Mouse (Mus musculus) skeletal muscle tissue, adult 2 months (tissue): ENCODE measurements around the gene Pde10a.
"Not testable (repeated sequence)": the region's sequence is repeated elsewhere in the genome, so short reads cannot be mapped to it uniquely, and the experiment has no call there.

Experiments used
- DNase-seq: peaks from one replicate; pipeline ENCODE4 v3.0.0-alpha.2; 2012; ENCODE audit warnings: low read depth, low spot score

Gene Pde10a

DNA sequence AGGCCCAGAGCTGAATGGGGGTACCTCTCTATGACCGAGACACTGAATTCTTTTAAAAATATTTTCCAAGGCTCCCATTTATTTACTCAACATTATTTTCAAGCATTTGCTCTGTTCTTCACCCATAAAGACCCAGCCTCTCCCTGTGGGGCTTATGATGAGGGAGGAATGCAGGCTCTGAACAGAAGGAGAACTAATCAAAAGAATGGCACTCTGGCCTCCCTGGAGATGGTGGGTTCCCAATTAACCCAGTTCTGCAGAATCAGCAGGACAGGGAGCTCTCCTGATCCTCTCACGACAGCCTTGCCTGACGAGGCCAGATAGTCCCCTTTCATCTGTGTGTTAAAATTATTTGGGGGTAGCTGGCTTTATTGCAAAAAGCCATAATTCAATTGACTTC, 117.2 kb downstream of the Pde10a start:
- DNase-seq: no peak

- DNase-seq: no peak
Observed at GRCm38 (mm10) chr17:8647372-8647871, 122.2 kb downstream of the Pde10a start.

DNA sequence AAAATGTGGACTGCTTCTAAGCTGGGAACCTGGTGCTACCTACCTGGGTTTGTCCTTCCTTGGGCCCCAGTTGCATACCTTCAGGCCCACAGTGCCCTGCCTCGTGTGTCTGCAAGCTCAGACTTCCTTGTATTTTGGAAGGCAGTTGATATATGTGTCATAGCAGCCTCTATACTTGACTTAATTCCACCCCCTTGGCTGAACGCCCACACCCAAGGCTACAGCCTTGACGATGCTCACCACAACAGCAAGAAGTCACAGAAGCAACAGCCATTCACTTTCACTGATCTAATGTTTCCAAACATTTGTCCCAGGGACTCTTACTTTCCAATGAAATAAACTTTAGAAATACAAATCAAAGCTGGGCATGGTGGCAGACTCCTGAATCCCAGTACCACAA, 123.1 kb downstream of the Pde10a start:
- DNase-seq: no peak

- DNase-seq: peak; percentile 83
Observed at GRCm38 (mm10) chr17:8652681-8653262, 127.6 kb downstream of the Pde10a start.

- peak; percentile 88 for DNase-seq
Observed at GRCm38 (mm10) chr17:8657661-8658060, 132.5 kb downstream of the Pde10a start.

- peak; percentile 17 for DNase-seq
Observed at GRCm38 (mm10) chr17:8658751-8659454, 133.7 kb downstream of the Pde10a start.

DNA sequence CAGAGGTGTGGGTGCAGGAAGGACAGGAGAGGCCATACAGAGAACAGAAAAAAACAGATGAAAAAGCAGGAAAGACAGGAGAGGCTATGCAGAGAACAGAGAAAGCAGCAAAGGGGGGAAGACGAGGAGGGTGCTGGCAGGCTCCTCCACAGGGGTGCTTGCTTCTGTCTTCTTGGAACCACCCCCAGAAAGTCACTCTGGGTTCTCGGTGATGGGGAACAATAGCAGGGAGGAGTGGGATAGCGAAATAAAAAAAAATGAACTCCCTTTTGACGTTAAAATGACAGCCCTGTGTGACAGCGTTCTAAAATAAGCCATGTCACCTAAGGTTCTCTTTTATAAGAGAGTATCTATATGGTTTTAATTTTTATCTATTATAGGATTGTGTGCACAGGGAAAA, 141.7 kb downstream of the Pde10a start:
- DNase-seq: no peak

GRCm38 (mm10) chr17:8674651-8675050, 149.5 kb downstream of the Pde10a start:
- DNase-seq: no peak

GRCm38 (mm10) chr17:8686356-8686755, 161.2 kb downstream of the Pde10a start:
- no peak for DNase-seq

DNA sequence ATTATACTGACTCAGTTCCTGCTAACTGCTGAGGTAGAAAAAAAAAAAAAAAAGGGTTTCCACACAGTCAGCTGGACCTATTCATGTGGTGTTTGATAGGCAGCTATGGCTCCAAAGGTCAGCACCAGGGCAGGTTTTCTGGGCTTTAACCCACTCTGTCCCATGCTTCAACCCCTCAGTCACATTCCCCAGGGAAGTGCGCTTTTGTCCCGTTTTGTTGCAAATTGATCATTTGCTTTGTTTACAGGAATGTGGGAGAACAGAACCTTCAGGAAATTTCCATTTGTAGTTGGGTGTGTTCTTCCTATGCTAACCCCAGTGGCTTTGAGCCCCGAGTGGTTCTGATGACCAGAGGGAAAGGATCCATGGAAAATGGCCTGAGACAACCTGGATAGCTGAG, 162.9 kb downstream of the Pde10a start:
- DNase-seq: no peak

- DNase-seq: no peak
Observed at GRCm38 (mm10) chr17:8698265-8698664, 173.1 kb downstream of the Pde10a start.

GRCm38 (mm10) chr17:8698793-8699192, 173.6 kb downstream of the Pde10a start:
- DNase-seq: no peak

GRCm38 (mm10) chr17:8701096-8701495, 175.9 kb downstream of the Pde10a start:
- no peak for DNase-seq

DNA sequence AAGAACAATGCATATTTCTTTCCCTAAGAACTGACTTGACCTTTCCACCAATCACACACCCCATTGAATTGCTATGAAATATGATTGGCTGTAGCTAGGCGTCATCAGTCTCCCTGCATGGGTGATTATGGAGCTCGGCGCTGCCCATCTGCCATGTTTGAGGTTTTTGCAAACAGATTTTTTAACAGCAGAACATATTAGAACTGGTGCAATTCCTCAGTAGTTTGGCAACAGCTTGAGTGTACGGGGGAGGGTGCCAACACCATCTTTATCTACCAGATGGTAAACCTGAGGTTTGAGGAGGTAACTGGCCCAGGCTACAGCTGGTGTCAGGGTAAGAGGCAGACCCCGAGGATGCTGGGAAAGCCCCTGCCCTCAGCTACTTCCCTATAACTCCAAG, 177.3 kb downstream of the Pde10a start:
- DNase-seq: no peak

DNA sequence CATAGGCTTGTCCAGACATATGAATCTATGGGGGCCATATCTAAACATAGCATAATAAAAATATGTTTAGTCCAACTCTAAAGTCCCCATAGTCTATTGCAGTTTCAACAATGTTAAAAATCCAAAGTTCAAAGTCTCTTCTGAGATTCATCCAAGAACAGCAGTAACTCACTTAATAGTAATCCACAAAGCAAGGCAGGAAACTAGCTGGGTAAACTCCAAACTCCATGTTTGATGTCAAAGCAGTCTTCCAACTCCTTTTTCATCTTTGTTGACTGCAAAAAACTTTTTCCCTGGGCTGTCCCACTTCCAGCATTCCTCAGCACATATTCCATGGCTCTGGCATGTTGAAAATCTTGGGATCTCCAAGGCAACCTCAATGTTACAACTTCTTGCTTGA, 182.8 kb downstream of the Pde10a start:
- no peak for DNase-seq

GRCm38 (mm10) chr17:8712734-8713133, 187.6 kb downstream of the Pde10a start:
- DNase-seq: not testable (repeated sequence)

GRCm38 (mm10) chr17:8720961-8721360, 195.8 kb downstream of the Pde10a start:
- DNase-seq: no peak

- no peak for DNase-seq
Observed at GRCm38 (mm10) chr17:8724464-8724974, 199.3 kb downstream of the Pde10a start.

DNA sequence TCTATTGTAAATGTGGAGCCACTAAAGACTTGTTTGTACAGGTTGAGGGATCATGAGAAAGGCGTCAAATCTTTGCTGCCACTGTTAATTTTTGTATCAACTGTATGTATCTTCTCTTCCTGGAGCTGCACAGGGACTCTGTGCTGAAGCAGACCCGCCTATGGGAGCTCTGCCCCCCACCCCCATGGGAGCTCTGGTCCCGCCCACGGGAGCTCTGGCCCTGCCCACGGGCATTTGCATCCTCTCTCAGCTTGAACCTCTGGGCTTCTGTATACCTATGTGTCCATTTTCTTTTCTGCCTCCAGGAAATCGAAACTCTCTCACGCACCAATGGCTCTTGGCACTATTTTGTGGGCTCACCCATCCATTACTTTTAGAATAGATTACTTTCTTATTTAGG, 203.5 kb downstream of the Pde10a start:
- no peak for DNase-seq

GRCm38 (mm10) chr17:8729808-8730207, 204.6 kb downstream of the Pde10a start:
- DNase-seq: no peak

DNA sequence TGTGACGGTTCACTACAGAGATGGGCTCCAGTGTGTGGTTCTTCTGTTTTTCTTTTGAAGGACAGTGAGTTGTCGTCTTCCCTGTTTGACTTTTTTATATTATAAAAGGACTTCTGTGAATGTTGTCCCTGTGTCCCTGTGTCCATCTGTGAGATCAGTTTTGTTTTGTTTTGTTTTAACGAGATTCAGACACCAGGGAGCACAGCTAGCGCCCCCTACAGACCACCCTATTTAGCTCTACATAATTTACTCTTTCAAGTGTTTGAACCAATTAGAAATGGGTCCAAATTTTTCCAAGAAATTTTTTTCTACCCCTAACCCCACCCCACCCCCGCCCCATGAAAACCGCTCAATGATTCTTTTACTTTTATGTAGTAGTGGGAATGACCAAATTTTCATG, 205.9 kb downstream of the Pde10a start:
- no peak for DNase-seq

DNA sequence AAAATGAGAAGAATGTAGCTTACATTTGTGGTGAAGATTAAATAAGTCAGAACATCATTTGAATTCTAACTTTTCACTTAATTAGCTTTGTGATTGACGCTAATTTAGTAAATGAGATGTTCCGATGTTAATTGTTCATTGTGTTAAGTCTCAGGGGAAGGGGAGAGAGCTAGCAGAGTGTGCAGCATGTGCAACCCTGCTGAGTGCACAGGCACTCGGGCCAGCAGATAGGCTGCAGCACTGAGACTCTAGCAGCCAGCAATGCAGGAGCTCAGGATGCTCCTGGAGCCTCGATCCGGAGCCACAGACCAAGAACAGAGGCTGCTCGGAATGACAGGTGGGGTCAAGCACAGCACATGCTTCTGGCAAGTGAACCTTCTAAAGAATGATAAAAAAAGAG, 211.1 kb downstream of the Pde10a start:
- no peak for DNase-seq

GRCm38 (mm10) chr17:8742772-8743171, 217.6 kb downstream of the Pde10a start:
- no peak for DNase-seq
